Mouse (Mus musculus) stomach, embryonic 15.5 days (tissue): ENCODE data around the gene Gpbp1. TPM values are rescaled to one million over a fixed set of nuclear protein-coding genes. Genes with fewer than 3 reads are reported as not detected.

Experiments used
- ATAC-seq: fragments of 200-750 bp; cut with Nextera tagmentation; 2 replicates; pipeline ENCODE4 v1.8.0; 2017; ENCODE audit warnings: low read depth, moderate number of reproducible peaks, moderate TSS enrichment; ENCODE audit not compliant: insufficient read depth, low FRiP score
- H3K27ac ChIP-seq: fragments of 300-500 bp; sonication (generic); 2 replicates; pipeline ENCODE4 v1.5.1; 2015; ENCODE audit warnings: mild to moderate bottlenecking, inconsistent platforms
- H3K27me3 ChIP-seq: fragments of 300-500 bp; sonication (generic); replicated peaks from 2 replicates; pipeline ENCODE4 v1.6.1; 2015; ENCODE audit warnings: inconsistent platforms
- H3K36me3 ChIP-seq: fragments of 300-500 bp; sonication (generic); 2 replicates; pipeline ENCODE4 v1.6.1; 2015; ENCODE audit warnings: inconsistent platforms
- H3K4me1 ChIP-seq: fragments of 300-500 bp; sonication (generic); 2 replicates; pipeline ENCODE4 v1.6.1; 2015; ENCODE audit warnings: inconsistent platforms
- H3K4me2 ChIP-seq: fragments of 300-500 bp; sonication (generic); 2 replicates; pipeline ENCODE4 v1.6.1; 2015; ENCODE audit warnings: mild to moderate bottlenecking, inconsistent platforms
- H3K4me3 ChIP-seq: fragments of 300-500 bp; sonication (generic); replicated peaks from 2 replicates; pipeline ENCODE4 v1.5.1; 2015; ENCODE audit warnings: inconsistent platforms
- H3K9ac ChIP-seq: fragments of 300-500 bp; sonication (generic); 2 replicates; pipeline ENCODE4 v1.6.1; 2015; ENCODE audit warnings: inconsistent platforms
- H3K9me3 ChIP-seq: fragments of 300-500 bp; sonication (generic); 2 replicates; pipeline ENCODE4 v1.6.1; 2016; ENCODE audit warnings: inconsistent platforms
- WGBS: fragments of 180-500 bp; shearing (Covaris S2); methylation state at CpG from one replicate; pipeline ENCODE4 v1.1.7; 2015; 5-methylcytosine and 5-hydroxymethylcytosine counted together
- polyA plus RNA-seq: library from polyadenylated mRNA; unstranded; fragments of >200 nt; fragmentation: Nextera tagmentation; extraction: Ambion mirVana; gene quantifications from 2 replicates; pipeline ENCODE4 v1.2.1, GENCODE M21; 2015

The Gpbp1 gene
- polyA plus RNA-seq, 1 experiment from 2014 or later: 67.4 TPM

DNA sequence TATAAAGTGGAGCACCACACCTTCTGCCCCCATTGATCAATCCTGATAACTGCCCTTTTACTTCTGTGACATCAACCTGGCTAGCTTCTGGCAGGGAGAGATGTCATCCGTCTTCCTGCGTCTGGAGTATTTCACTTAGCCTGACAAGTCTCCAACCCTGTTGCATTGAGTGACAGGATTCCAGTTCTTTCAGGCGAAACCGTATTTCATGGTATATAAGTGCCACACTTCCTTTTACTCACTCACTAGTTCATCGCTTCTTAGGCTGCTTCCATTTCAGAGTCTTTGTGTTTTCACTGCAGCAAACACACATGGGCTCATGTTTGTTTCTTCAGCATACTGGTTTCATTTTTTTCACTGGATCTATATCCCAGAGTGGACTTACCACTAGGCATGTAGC is 19.5 kb upstream of the Gpbp1 start:
- H3K27me3 ChIP-seq: no peaks in the 10 kb centered on the region
- no peak overlapping the region for H3K4me3 ChIP-seq
- no peak for ATAC-seq
- no peak overlapping the region for H3K27ac ChIP-seq
- no peak overlapping the region for H3K4me2 ChIP-seq
- 26% methylated on average over 5 of the region's 5 CpGs for WGBS
- H3K9ac ChIP-seq: no peak overlapping the region
- no peaks in the 10 kb centered on the region for H3K9me3 ChIP-seq
- no peaks in the 10 kb centered on the region for H3K36me3 ChIP-seq
- H3K4me1 ChIP-seq: no peaks in the 10 kb centered on the region

DNA sequence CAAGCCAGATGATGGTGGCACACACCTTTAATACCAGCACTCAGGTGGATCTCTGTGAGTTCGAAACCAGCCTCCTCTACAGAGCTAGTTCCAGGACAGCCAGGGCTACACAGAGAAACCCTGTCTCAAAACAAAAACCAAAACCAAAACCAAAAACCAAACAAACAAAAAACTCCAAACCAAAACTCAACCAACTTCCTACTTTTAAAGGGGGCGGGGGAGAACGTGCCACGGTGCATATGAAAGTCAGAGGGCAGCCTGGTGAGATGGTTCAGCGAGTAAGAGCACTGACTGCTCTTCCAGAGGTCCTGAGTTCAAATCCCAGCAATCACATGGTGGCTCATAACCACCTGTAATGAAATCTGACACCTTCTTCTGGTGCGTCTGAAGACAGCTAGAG is 18.7 kb upstream of the Gpbp1 start:
- Histone ChIP-seq H3K4me2 (no peak overlapping the region), H3K36me3 (no peaks in the 10 kb centered on the region), H3K4me1 (no peaks in the 10 kb centered on the region), H3K9ac (no peak overlapping the region), H3K9me3 (no peaks in the 10 kb centered on the region), H3K27me3 (no peaks in the 10 kb centered on the region), H3K27ac (no peak overlapping the region), H3K4me3 (no peak overlapping the region)
- ATAC-seq: no peak
- WGBS: 72% methylated on average over 6 of the region's 6 CpGs

DNA sequence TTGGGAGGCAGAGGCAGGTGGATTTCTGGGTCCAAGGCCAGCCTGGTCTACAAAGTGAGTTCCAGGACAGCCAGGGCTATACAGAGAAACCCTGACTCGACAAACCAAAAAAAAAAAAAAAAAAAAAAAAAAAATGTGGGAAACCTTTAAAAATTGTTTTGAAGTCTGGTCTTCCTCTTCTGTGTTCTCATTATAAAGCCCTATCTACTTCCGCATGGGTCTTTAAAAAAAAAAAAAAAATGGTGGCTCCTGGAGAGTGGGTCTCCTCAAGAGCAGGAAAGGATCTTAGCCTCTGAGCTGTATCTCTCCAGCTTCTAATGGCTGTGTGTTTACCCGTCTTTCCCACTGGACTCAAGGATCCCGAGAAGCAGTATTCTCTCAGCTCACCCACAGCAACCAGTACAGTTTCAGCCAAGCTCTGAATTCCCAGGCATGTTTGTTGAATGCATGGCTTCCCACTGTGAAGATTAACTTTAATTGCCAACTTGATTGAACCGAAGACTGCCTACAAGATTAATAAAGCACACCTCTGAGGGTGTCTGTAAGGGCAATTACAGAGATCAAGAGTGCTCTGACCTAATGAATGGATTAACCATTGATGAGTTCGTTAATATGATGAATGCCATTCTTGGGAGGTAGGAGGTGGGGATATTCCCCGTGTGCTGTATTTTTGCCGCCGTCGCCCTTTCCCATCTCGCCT is 4.6 kb upstream of the Gpbp1 start:
- Histone ChIP-seq H3K4me3 (no peak overlapping the region), H3K36me3 (no peaks in the 10 kb centered on the region), H3K4me2 (no peak overlapping the region), H3K27me3 (peaks cover 13% of the 10 kb centered on the region; the same call in 1 of the 2 replicates), H3K27ac (no peak overlapping the region), H3K9me3 (no peaks in the 10 kb centered on the region), H3K9ac (no peak overlapping the region), H3K4me1 (0 out of 2 replicates have a peak, but pooled peaks cover 4% of the 10 kb centered on the region)
- no peak for ATAC-seq
- 76% methylated on average over 11 of the region's 11 CpGs for WGBS

DNA sequence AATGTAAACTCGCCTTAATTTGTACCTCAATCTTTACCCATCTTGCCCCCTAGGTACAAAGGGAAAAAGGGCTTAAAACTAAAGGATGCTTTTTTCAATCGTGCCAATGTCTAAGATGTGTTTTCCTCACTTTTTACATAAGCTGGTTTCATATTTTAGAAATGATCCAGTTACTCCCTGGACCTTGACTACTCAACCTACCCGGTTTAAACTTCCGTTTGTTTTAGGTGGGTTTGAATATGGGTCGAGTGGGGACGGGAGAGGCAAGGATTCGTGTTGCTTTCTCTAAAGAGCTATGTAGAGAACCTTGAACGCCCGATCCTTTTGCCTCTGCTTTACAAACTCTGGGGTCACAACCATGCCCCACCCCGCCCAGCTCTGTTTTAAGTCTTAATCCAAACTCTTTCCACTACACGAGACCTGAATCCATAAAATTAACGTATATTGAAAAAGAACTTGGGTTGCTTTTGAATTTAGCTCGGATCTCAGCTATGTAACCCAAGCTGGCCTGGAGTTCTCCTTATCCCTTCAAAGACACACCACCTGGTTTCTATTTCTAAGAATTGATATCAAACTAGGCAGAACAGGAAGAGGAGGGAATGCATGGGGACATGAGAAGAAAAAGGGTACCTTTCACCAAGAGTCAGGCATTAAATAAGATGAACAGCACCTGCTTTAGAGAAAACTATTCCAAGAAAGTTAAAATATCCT is 1.3 kb upstream of the Gpbp1 start:
- Histone ChIP-seq H3K4me1 (0 out of 2 replicates have a peak, but pooled peaks cover 7% of the 10 kb centered on the region), H3K27ac (no peak overlapping the region), H3K27me3 (peaks cover 13% of the 10 kb centered on the region; the same call in 1 of the 2 replicates), H3K4me3 (peak overlapping the region; percentile 64), H3K36me3 (no peaks in the 10 kb centered on the region), H3K4me2 (peak overlapping the region; percentile 86), H3K9ac (no peak overlapping the region), H3K9me3 (no peaks in the 10 kb centered on the region)
- ATAC-seq: no peak
- WGBS: 27% methylated on average over 13 of the region's 13 CpGs

DNA sequence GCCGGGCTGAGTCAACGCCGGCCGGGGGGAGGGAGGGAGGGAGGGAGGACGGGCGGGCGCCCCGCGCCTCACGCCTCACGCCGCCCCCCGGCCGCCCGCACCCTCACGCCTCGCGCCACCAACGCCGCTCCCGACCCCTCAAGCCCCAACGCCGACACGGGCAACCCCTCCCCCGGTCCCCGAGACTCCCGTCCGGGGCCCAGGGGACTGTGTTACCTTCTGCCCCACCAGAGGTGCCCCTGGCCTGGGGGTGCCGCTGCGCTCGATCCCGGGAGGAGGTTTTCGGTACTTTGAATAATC is 459 bp downstream of the Gpbp1 start:
- under 1% methylated on average over 17 of the region's 33 CpGs for WGBS
- Histone ChIP-seq H3K4me2 (no peak overlapping the region), H3K9me3 (no peaks in the 10 kb centered on the region), H3K27me3 (peaks cover 13% of the 10 kb centered on the region; the same call in 1 of the 2 replicates), H3K9ac (peak overlapping the region; percentile 97), H3K27ac (peak overlapping the region; percentile 99), H3K36me3 (no peaks in the 10 kb centered on the region), H3K4me3 (peak overlapping the region; percentile 92), H3K4me1 (0 out of 2 replicates have a peak, but pooled peaks cover 13% of the 10 kb centered on the region)
- ATAC-seq: peak; percentile 29; the same call in 1 of the 2 replicates

DNA sequence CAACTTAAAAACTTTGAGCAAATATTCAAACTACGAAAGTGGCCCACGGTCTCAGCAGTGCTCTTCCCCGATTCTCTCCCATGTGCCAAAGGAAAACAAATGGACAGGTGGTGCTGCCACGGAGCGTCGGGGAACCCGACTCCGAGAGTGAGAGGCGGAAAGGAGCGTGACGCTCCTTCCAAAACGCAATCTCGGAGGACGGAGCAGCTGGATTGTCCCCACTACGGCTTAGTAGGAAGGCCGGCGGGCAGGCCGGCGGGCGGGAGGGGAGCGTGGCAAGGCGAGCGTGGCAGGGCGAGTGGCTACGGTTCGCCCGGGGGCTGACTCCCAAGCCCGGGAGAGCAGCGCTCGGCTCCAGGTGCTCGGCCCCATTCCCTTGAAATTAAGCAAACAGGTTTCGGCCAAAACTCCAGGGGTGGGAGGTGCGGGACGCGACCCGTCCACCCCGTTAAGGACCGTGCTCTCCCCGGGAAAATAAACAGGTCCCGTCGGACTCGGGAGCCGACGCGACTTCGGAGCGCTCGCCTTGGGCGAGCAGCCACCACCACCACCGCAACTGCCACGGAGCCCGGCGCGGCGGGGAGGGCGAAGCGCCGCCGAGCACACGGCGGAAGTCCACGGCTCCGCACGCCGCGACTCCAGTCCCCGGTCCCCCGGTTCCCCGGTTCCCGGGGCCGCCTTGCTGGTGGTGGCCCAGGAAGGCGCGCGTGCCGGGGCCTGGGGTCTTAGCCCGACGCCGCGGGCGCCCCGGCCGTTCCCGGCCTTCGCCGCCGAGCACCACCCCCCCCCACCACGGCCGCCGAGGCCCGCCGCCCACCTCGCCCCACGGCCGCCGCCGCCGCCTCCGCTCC is 1.0 kb downstream of the Gpbp1 start:
- Histone ChIP-seq H3K4me1 (0 out of 2 replicates have a peak, but pooled peaks cover 13% of the 10 kb centered on the region), H3K27ac (peak overlapping the region; percentile 99), H3K9ac (peak overlapping the region; percentile 97), H3K4me3 (peak overlapping the region; percentile 92), H3K4me2 (peak overlapping the region; percentile 75), H3K27me3 (peaks cover 13% of the 10 kb centered on the region; the same call in 1 of the 2 replicates), H3K9me3 (no peaks in the 10 kb centered on the region), H3K36me3 (no peaks in the 10 kb centered on the region)
- no peak for ATAC-seq
- under 1% methylated on average over 77 of the region's 98 CpGs for WGBS

DNA sequence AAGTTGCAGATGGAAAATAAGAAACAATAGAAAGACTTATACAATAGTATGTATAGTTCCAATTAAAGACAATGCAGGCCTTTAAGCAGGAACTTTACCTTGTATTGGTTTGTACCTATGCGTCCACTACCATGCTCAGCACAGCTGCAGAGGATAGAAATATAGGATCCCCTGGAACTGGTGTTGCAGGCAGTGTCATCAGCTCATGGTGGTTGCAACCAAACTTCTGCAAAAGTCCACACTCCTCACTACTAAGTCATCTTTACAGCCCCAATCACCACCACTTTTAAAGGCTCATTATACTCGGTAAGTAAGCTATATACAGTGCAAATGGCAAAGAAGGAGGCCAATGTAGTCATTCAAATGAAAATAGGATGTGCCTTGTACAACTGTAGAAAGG is 12.2 kb downstream of the Gpbp1 start:
- Histone ChIP-seq H3K4me3 (no peak overlapping the region), H3K27ac (no peak overlapping the region), H3K27me3 (no peaks in the 10 kb centered on the region), H3K36me3 (no peaks in the 10 kb centered on the region), H3K9me3 (no peaks in the 10 kb centered on the region), H3K9ac (no peak overlapping the region), H3K4me2 (no peak overlapping the region), H3K4me1 (0 out of 2 replicates have a peak, but pooled peaks cover 8% of the 10 kb centered on the region)
- no peak for ATAC-seq
- 88% methylated on average over 2 of the region's 2 CpGs for WGBS

DNA sequence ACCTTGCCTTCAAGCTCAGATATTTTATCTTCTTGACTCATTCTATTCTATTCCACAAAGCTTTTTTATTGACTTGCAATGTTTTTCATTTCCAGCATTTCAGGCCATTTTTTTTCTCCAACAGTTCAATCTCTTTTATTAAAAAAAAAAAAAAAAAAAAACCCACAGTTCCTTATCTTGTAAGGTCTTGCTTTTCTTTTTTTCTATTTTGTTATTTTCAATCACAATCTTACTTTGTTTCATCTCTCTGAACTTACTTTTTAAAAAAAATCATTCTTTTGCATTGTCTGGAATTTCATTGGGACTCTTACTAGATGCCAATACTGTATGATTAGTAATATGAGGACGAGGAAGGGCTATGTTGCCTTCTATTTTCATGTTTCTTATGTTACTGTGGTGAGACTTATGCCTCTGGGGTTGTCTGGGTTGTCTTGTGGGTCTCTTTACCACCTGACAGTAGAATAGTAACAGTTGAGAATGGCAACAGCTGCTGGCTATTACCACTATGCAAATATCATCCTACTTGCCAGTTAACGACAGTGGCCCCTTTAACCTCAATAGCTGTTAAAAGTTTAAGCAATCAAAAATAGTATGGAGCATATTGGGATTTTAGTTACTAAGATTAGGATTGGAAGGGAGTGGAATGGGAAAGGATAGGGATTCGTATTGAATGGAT is 19.2 kb downstream of the Gpbp1 start:
- no peak overlapping the region for H3K4me2 ChIP-seq
- no peak overlapping the region for H3K27ac ChIP-seq
- H3K9ac ChIP-seq: no peak overlapping the region
- no peaks in the 10 kb centered on the region for H3K9me3 ChIP-seq
- H3K36me3 ChIP-seq: peaks cover 11% of the 10 kb centered on the region
- 85% methylated on average over 3 of the region's 3 CpGs for WGBS
- no peak for ATAC-seq
- no peak overlapping the region for H3K4me3 ChIP-seq
- no peaks in the 10 kb centered on the region for H3K27me3 ChIP-seq
- H3K4me1 ChIP-seq: 0 out of 2 replicates have a peak, but pooled peaks cover 4% of the 10 kb centered on the region

DNA sequence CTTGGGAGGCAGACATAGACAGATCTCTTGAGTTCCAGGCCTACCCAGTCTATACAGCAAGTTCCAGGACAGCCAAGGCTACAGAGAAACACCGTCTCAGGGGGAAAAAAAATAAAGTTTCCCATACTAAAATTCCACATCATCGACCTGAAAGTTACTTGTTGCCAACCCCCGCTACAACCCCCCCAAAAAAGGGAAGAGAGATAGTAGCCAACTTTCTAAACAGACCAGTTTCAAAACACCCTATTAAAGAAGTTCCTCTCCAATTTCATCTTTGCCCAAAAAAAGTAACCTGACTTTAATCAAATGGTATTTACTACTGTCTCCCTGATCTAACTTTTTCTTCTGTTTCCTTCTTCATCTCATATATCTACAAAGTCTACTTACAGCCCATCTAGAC is 22.6 kb downstream of the Gpbp1 start:
- Histone ChIP-seq H3K9ac (no peak overlapping the region), H3K9me3 (no peaks in the 10 kb centered on the region), H3K4me3 (no peak overlapping the region), H3K4me1 (no peaks in the 10 kb centered on the region), H3K4me2 (no peak overlapping the region), H3K27ac (no peak overlapping the region), H3K36me3 (peaks cover 17% of the 10 kb centered on the region), H3K27me3 (no peaks in the 10 kb centered on the region)
- WGBS: 88% methylated on average over 3 of the region's 3 CpGs
- ATAC-seq: no peak

DNA sequence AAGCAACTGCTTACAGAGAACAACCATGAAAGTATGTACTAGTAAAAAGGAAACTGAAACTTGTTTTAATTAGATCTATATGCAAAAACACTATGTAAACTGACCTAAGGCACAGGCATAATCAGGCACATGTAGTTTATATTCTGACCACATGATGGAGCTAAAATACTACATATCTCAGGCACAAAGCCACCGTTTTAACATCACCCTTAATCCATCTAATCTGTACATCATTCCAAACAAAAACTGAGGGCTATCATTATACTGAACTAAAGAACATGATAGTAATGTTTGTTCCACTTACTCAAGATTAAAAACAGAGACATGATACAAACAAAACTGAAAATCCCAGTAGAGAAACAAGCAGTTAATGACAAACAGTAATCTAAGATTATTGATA is 28.5 kb downstream of the Gpbp1 start:
- peaks cover 12% of the 10 kb centered on the region for H3K36me3 ChIP-seq
- 0 out of 2 replicates have a peak, but pooled peaks cover 3% of the 10 kb centered on the region for H3K4me1 ChIP-seq
- no peak for ATAC-seq
- H3K4me2 ChIP-seq: no peak overlapping the region
- no peak overlapping the region for H3K9ac ChIP-seq
- H3K9me3 ChIP-seq: no peaks in the 10 kb centered on the region
- H3K27ac ChIP-seq: no peak overlapping the region
- WGBS: 0% methylated on average over 1 of the region's 1 CpGs
- no peaks in the 10 kb centered on the region for H3K27me3 ChIP-seq
- no peak overlapping the region for H3K4me3 ChIP-seq

DNA sequence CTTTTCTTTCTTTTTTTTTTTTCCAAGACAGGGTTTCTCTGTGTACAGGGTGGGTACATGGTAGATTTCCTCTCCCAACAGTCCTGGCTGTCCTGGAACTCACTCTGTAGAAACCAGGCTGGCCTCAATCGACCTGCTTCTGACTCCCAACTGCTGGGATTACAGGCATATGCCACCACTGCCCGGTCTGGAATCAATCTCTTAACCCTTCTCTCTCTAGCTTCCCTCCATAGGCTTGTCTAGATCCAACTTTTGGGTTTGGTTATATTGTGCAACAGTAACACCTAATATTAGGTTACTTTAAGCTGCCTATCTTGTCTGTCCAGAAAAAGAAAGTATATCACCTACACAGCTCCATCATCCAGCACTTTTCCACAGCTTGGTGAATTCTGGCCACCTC is 33.1 kb downstream of the Gpbp1 start:
- H3K27ac ChIP-seq: no peak overlapping the region
- H3K4me1 ChIP-seq: 0 out of 2 replicates have a peak, but pooled peaks cover 3% of the 10 kb centered on the region
- peaks cover 10% of the 10 kb centered on the region for H3K36me3 ChIP-seq
- ATAC-seq: no peak
- H3K9me3 ChIP-seq: no peaks in the 10 kb centered on the region
- no peaks in the 10 kb centered on the region for H3K27me3 ChIP-seq
- H3K4me2 ChIP-seq: no peak overlapping the region
- no peak overlapping the region for H3K9ac ChIP-seq
- no peak overlapping the region for H3K4me3 ChIP-seq
- WGBS: 51% methylated on average over 2 of the region's 2 CpGs
